Mouse (Mus musculus) c-Kit-positive CD71-negative TER-119-negative erythroid progenitor cells, embryonic 14.5 days (primary cell): ENCODE measurements around the gene Bnc1.

Source experiments
- DNase-seq: peaks from one replicate; pipeline ENCODE4 v3.0.0-alpha.2; 2013; ENCODE audit warnings: low read depth

Bnc1 gene

GRCm38 (mm10) chr7:81992131-81993061 lies at the start of gene Bnc1:
Bnc1 (minus strand) TSS chr7:81992292.
- DNase-seq, result no peak

- DNase-seq, result no peak
These were observed 41.3 kb upstream of the Bnc1 start for GRCm38 (mm10) chr7:82033347-82033746.

GRCm38 (mm10) chr7:82029666-82030065 lies 37.6 kb upstream of the Bnc1 start:
- DNase-seq, result peak; percentile 9

GRCm38 (mm10) chr7:82025802-82026201 lies 33.7 kb upstream of the Bnc1 start:
- no peak for DNase-seq

- no peak for DNase-seq
These were observed 31.6 kb upstream of the Bnc1 start for GRCm38 (mm10) chr7:82023676-82024075.

- DNase-seq, result no peak
These were observed 30.3 kb upstream of the Bnc1 start for GRCm38 (mm10) chr7:82022404-82022803.

GRCm38 (mm10) chr7:82018031-82018430 lies 25.9 kb upstream of the Bnc1 start:
- no peak for DNase-seq

GRCm38 (mm10) chr7:82016751-82017710 lies 24.9 kb upstream of the Bnc1 start:
- DNase-seq, result no peak

- no peak for DNase-seq
These were observed 20.4 kb upstream of the Bnc1 start for GRCm38 (mm10) chr7:82012472-82012871.

- DNase-seq, result no peak
These were observed 19.7 kb upstream of the Bnc1 start for GRCm38 (mm10) chr7:82011534-82012401.

GRCm38 (mm10) chr7:82007151-82007550 lies 15.1 kb upstream of the Bnc1 start:
- no peak for DNase-seq

- DNase-seq, result no peak
These were observed 12.1 kb upstream of the Bnc1 start for GRCm38 (mm10) chr7:82004228-82004627.

GRCm38 (mm10) chr7:81999816-82000215 lies 7.7 kb upstream of the Bnc1 start:
- no peak for DNase-seq

GRCm38 (mm10) chr7:81999372-81999771 lies 7.3 kb upstream of the Bnc1 start:
- no peak for DNase-seq

- DNase-seq, result no peak
These were observed 3.9 kb upstream of the Bnc1 start for GRCm38 (mm10) chr7:81995975-81996374.

GRCm38 (mm10) chr7:81995126-81995525 lies 3.0 kb upstream of the Bnc1 start:
- no peak for DNase-seq

- no peak for DNase-seq
These were observed 1.0 kb upstream of the Bnc1 start for GRCm38 (mm10) chr7:81993140-81993539.

GRCm38 (mm10) chr7:81991611-81992061 lies 456 bp downstream of the Bnc1 start:
- no peak for DNase-seq

GRCm38 (mm10) chr7:81991116-81991515 lies 976 bp downstream of the Bnc1 start:
- no peak for DNase-seq

GRCm38 (mm10) chr7:81983651-81984050 lies 8.4 kb downstream of the Bnc1 start:
- DNase-seq, result no peak

- no peak for DNase-seq
These were observed 13.8 kb downstream of the Bnc1 start for GRCm38 (mm10) chr7:81978304-81978703.

- no peak for DNase-seq
These were observed 17.5 kb downstream of the Bnc1 start for GRCm38 (mm10) chr7:81974616-81975015.
